Mouse (Mus musculus) midbrain, embryonic 13.5 days (tissue): ENCODE data around the gene Gm4756. TPM values are rescaled to one million over a fixed set of nuclear protein-coding genes. Genes with fewer than 3 reads are reported as not detected.
"Not testable (repeated sequence)": the region's sequence is repeated elsewhere in the genome, so short reads cannot be mapped to it uniquely, and the experiment has no call there.

ENCODE experiments used
- ATAC-seq: fragments of 200-750 bp; cut with Nextera tagmentation; 2 replicates; pipeline ENCODE4 v1.8.0; 2017; ENCODE audit warnings: mild to moderate bottlenecking, moderate TSS enrichment, moderate library complexity
- H3K27ac ChIP-seq: fragments of 300-500 bp; sonication (generic); 2 replicates; pipeline ENCODE4 v1.5.1; 2015; ENCODE audit warnings: inconsistent platforms, mild to moderate bottlenecking, moderate library complexity
- H3K27me3 ChIP-seq: fragments of 300-500 bp; sonication (generic); 2 replicates; pipeline ENCODE4 v1.6.1; 2015; ENCODE audit warnings: mild to moderate bottlenecking, inconsistent platforms
- H3K36me3 ChIP-seq: fragments of 300-500 bp; sonication (generic); 2 replicates; pipeline ENCODE4 v1.6.1; 2015; ENCODE audit warnings: mild to moderate bottlenecking, inconsistent platforms
- H3K4me1 ChIP-seq: fragments of 300-500 bp; sonication (generic); replicated peaks from 2 replicates; pipeline ENCODE4 v1.6.1; 2015; ENCODE audit warnings: inconsistent platforms
- H3K4me2 ChIP-seq: fragments of 300-500 bp; sonication (generic); replicated peaks from 2 replicates; pipeline ENCODE4 v1.6.1; 2015; ENCODE audit warnings: moderate library complexity, mild to moderate bottlenecking, inconsistent platforms
- H3K4me3 ChIP-seq: fragments of 300-500 bp; sonication (generic); replicated peaks from 2 replicates; pipeline ENCODE4 v1.5.1; 2015; ENCODE audit warnings: mild to moderate bottlenecking, inconsistent platforms
- H3K9ac ChIP-seq: fragments of 300-500 bp; sonication (generic); replicated peaks from 2 replicates; pipeline ENCODE4 v1.6.1; 2015; ENCODE audit warnings: mild to moderate bottlenecking, inconsistent platforms
- H3K9me3 ChIP-seq: fragments of 300-500 bp; sonication (generic); 2 replicates; pipeline ENCODE4 v1.6.1; 2016; ENCODE audit warnings: mild to moderate bottlenecking, inconsistent platforms
- WGBS: fragments of 180-500 bp; shearing (Covaris S2); methylation state at CpG from one replicate; pipeline ENCODE4 v1.1.7; 2015; 5-methylcytosine and 5-hydroxymethylcytosine counted together
- polyA plus RNA-seq: library from polyadenylated mRNA; unstranded; fragments of >200 nt; fragmentation: Nextera tagmentation; extraction: Ambion mirVana; gene quantifications from 2 replicates; pipeline ENCODE4 v1.2.1, GENCODE M21; 2015

Gm4756 gene
- polyA plus RNA-seq, 1 experiment from 2014 or later, result not detected

- no peaks in the 10 kb centered on the region for H3K36me3 ChIP-seq
- no peaks in the 10 kb centered on the region for H3K9me3 ChIP-seq
- H3K27me3 ChIP-seq, result no peaks in the 10 kb centered on the region
- H3K4me1 ChIP-seq, result no peaks in the 10 kb centered on the region
- ATAC-seq, result no peak
- H3K4me2 ChIP-seq, result no peak overlapping the region
- 92% methylated on average over 7 of the region's 7 CpGs for WGBS
- H3K27ac ChIP-seq, result no peak overlapping the region
- H3K4me3 ChIP-seq, result no peak overlapping the region
- H3K9ac ChIP-seq, result no peak overlapping the region
Measured at GRCm38 (mm10) chr12:72628751-72629150, 20.7 kb downstream of the Gm4756 start.

- H3K36me3 ChIP-seq, result no peaks in the 10 kb centered on the region
- no peaks in the 10 kb centered on the region for H3K9me3 ChIP-seq
- no peak overlapping the region for H3K9ac ChIP-seq
- no peaks in the 10 kb centered on the region for H3K4me1 ChIP-seq
- no peak overlapping the region for H3K4me2 ChIP-seq
- no peaks in the 10 kb centered on the region for H3K27me3 ChIP-seq
- WGBS, result 88% methylated on average over 5 of the region's 5 CpGs
- ATAC-seq, result no peak
- no peak overlapping the region for H3K27ac ChIP-seq
- H3K4me3 ChIP-seq, result no peak overlapping the region
Measured at GRCm38 (mm10) chr12:72622853-72623496, 26.5 kb downstream of the Gm4756 start.

GRCm38 (mm10) chr12:72621441-72621840 is 28.0 kb downstream of the Gm4756 start:
- Histone ChIP-seq H3K4me2 (no peak overlapping the region), H3K27me3 (no peaks in the 10 kb centered on the region), H3K4me1 (no peaks in the 10 kb centered on the region), H3K4me3 (no peak overlapping the region), H3K36me3 (no peaks in the 10 kb centered on the region), H3K9me3 (no peaks in the 10 kb centered on the region), H3K9ac (no peak overlapping the region), H3K27ac (no peak overlapping the region)
- WGBS, result 83% methylated on average over 1 of the region's 1 CpGs
- no peak for ATAC-seq

DNA sequence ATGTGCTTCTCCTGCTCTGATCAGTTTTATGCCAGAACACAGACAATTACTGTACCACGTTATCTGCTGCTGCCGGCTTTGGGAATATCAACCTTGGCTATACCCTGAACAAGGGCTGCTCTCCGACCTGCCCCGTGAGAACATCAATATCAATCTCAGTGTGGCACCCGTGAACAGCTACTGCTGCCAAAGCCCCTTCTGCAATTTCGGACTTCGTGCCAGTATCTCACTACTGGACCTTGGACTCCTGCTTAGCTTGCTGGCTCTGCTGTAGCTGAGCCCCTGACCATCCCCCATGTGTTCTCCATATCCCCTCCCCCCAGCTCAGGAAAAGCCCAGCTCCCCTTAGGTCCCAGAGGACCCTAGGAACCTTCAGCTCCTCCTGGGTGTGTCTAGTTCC is 28.6 kb downstream of the Gm4756 start:
- no peak overlapping the region for H3K27ac ChIP-seq
- H3K9me3 ChIP-seq, result no peaks in the 10 kb centered on the region
- H3K4me1 ChIP-seq, result no peaks in the 10 kb centered on the region
- ATAC-seq, result no peak
- no peaks in the 10 kb centered on the region for H3K27me3 ChIP-seq
- no peak overlapping the region for H3K9ac ChIP-seq
- no peak overlapping the region for H3K4me2 ChIP-seq
- no peaks in the 10 kb centered on the region for H3K36me3 ChIP-seq
- 92% methylated on average over 7 of the region's 7 CpGs for WGBS
- no peak overlapping the region for H3K4me3 ChIP-seq

DNA sequence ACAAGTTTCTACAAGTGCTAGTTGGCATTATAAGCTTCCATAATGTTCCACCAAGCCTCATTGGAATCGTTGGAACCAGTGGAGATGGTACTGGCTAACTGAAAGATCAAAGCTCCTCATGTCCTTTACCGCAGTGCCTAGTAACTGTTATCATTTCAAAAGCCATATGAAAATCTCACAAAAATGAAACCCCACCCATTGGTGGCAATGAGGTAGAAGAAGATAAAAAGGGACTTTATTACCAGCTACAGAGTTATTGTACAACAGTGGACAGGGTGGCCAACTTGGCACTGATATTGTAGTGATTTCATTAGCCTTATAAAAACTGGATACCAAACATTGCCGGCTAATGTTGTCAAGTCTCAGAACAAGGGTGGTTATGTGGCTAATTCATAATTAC is 37.4 kb downstream of the Gm4756 start:
- no peak overlapping the region for H3K9ac ChIP-seq
- H3K27ac ChIP-seq, result no peak overlapping the region
- H3K4me1 ChIP-seq, result no peaks in the 10 kb centered on the region

GRCm38 (mm10) chr12:72598731-72599130 is 50.7 kb downstream of the Gm4756 start:
- H3K27ac ChIP-seq, H3K4me2 ChIP-seq, H3K4me3 ChIP-seq, ATAC-seq, H3K9me3 ChIP-seq, H3K9ac ChIP-seq, H3K27me3 ChIP-seq, H3K4me1 ChIP-seq, H3K36me3 ChIP-seq: not testable (repeated sequence)
- 95% methylated on average over 2 of the region's 2 CpGs for WGBS

More for the DNA sequence above, 37.4 kb downstream of the Gm4756 start:
- Histone ChIP-seq H3K27me3 (no peaks in the 10 kb centered on the region), H3K36me3 (no peaks in the 10 kb centered on the region), H3K4me3 (no peak overlapping the region), H3K9me3 (no peaks in the 10 kb centered on the region), H3K4me2 (no peak overlapping the region)
- 91% methylated on average over 3 of the region's 3 CpGs for WGBS
- ATAC-seq, result no peak

- H3K27ac ChIP-seq, result no peak overlapping the region
- no peak for ATAC-seq
Measured at GRCm38 (mm10) chr12:72594001-72594400, 55.5 kb downstream of the Gm4756 start.

DNA sequence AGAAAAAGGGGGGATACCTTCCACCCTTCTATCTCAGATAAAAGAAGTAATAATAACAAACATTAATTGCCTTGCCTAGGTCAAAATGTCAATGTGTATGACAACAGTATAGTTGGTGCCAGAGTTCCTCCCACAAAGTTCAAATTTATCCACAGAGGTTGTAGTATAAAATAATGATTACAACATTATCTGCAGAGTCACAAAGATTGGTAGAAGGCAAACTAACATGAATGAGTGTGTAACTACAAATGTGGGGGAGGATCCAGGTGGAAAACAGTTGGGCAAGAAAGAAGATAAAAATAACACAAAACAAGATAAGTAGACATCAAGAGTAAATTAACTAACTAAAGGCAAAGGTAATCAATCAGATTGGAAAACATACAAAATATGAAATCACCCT is 56.5 kb downstream of the Gm4756 start:
- no peak overlapping the region for H3K4me3 ChIP-seq
- H3K9ac ChIP-seq, result no peak overlapping the region
- H3K4me2 ChIP-seq, result no peak overlapping the region
- H3K9me3 ChIP-seq, result no peaks in the 10 kb centered on the region
- H3K27me3 ChIP-seq, result no peaks in the 10 kb centered on the region
- H3K4me1 ChIP-seq, result no peaks in the 10 kb centered on the region
- no peaks in the 10 kb centered on the region for H3K36me3 ChIP-seq
- no peak for ATAC-seq
- no peak overlapping the region for H3K27ac ChIP-seq

More at GRCm38 (mm10) chr12:72594001-72594400, 55.5 kb downstream of the Gm4756 start:
- no peaks in the 10 kb centered on the region for H3K27me3 ChIP-seq
- no peak overlapping the region for H3K4me2 ChIP-seq
- no peak overlapping the region for H3K4me3 ChIP-seq
- H3K9me3 ChIP-seq, result no peaks in the 10 kb centered on the region
- 62% methylated on average over 2 of the region's 2 CpGs for WGBS
- no peaks in the 10 kb centered on the region for H3K4me1 ChIP-seq
- no peaks in the 10 kb centered on the region for H3K36me3 ChIP-seq
- no peak overlapping the region for H3K9ac ChIP-seq

DNA sequence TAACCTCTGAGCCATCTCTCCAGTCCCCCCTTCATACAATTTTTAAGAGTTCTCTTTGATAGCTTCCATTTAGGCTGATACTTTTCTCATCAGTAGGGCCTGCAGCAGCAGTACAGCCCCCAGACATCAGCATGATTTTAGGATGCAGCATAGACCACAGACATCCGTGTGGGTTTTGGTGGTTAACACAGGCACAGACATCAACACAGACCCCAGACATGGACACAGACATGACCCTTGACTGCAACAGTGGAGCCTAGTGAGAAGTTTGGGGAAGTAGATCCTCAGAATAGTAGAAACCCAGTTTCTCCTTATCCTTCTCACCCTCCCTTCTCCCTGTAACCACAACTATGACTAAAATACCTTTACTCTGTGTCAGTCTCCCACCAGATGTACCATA is 64.1 kb downstream of the Gm4756 start:
- no peaks in the 10 kb centered on the region for H3K4me1 ChIP-seq
- H3K27ac ChIP-seq, result no peak overlapping the region
- WGBS, result 94% methylated on average over 1 of the region's 1 CpGs
- H3K4me2 ChIP-seq, result no peak overlapping the region
- H3K36me3 ChIP-seq, result peaks cover 10% of the 10 kb centered on the region
- H3K9ac ChIP-seq, result no peak overlapping the region
- H3K9me3 ChIP-seq, result no peaks in the 10 kb centered on the region
- H3K4me3 ChIP-seq, result no peak overlapping the region
- no peaks in the 10 kb centered on the region for H3K27me3 ChIP-seq
- ATAC-seq, result no peak

- Histone ChIP-seq H3K9me3 (no peaks in the 10 kb centered on the region), H3K4me3 (no peak overlapping the region), H3K4me2 (no peak overlapping the region), H3K27me3 (no peaks in the 10 kb centered on the region), H3K36me3 (peaks cover 20% of the 10 kb centered on the region), H3K4me1 (no peaks in the 10 kb centered on the region), H3K27ac (no peak overlapping the region), H3K9ac (no peak overlapping the region)
- ATAC-seq, result no peak
- WGBS, result 93% methylated on average over 2 of the region's 2 CpGs
Measured at GRCm38 (mm10) chr12:72583099-72583498, 66.4 kb downstream of the Gm4756 start.

GRCm38 (mm10) chr12:72582021-72582420 is 67.4 kb downstream of the Gm4756 start:
- Histone ChIP-seq H3K4me2 (no peak overlapping the region), H3K27me3 (no peaks in the 10 kb centered on the region), H3K4me3 (no peak overlapping the region), H3K4me1 (no peaks in the 10 kb centered on the region), H3K9ac (no peak overlapping the region), H3K9me3 (no peaks in the 10 kb centered on the region), H3K36me3 (peaks cover 20% of the 10 kb centered on the region), H3K27ac (no peak overlapping the region)
- 91% methylated on average over 3 of the region's 3 CpGs for WGBS
- no peak for ATAC-seq

DNA sequence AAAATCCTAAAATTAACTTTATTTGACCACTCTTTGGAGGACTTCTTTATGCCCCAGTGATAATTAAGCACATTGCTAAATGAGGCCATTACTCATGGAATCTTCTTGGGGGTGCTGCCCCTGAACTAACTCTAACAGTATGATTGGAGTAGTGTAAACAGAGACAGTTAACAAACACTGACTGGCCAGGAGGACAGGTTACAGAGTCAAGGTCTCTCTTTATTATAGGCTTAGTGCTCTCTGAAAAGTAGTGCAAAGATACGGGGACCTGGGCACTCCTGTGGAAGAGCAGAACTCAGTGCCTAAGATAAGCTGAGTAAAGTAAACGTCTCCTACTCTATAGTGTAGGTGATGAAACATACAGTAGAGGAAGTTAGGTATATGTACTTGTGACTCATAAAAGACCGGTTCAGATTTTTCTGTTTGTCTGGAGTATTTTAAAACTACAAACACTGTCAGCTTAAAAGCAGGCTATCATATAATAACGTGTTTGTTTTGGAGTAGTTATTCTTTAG is 85.1 kb downstream of the Gm4756 start:
- no peak for ATAC-seq

GRCm38 (mm10) chr12:72554347-72554746 is 95.1 kb downstream of the Gm4756 start:
- no peak for ATAC-seq
- Histone ChIP-seq H3K4me1 (peaks cover 10% of the 10 kb centered on the region), H3K27me3 (no peaks in the 10 kb centered on the region), H3K36me3 (peaks cover 6% of the 10 kb centered on the region; the same call in 1 of the 2 replicates), H3K9ac (no peak overlapping the region), H3K27ac (no peak overlapping the region), H3K4me3 (no peak overlapping the region), H3K4me2 (no peak overlapping the region), H3K9me3 (no peaks in the 10 kb centered on the region)
- 69% methylated on average over 4 of the region's 4 CpGs for WGBS

More for the DNA sequence above, 85.1 kb downstream of the Gm4756 start:
- WGBS, result 90% methylated on average over 4 of the region's 4 CpGs
- H3K36me3 ChIP-seq, result peaks cover 4% of the 10 kb centered on the region
- no peaks in the 10 kb centered on the region for H3K27me3 ChIP-seq
- no peak overlapping the region for H3K4me2 ChIP-seq
- no peaks in the 10 kb centered on the region for H3K9me3 ChIP-seq
- no peak overlapping the region for H3K9ac ChIP-seq
- H3K27ac ChIP-seq, result no peak overlapping the region
- H3K4me1 ChIP-seq, result no peaks in the 10 kb centered on the region
- no peak overlapping the region for H3K4me3 ChIP-seq
